Mouse (Mus musculus) embryonic facial prominence, embryonic 14.5 days (tissue): ENCODE data around the gene Tle4. TPM values are rescaled to one million over a fixed set of nuclear protein-coding genes. Genes with fewer than 3 reads are reported as not detected.

Experiments
- ATAC-seq: fragments of 200-750 bp; cut with Nextera tagmentation; 2 replicates; pipeline ENCODE4 v1.8.0; 2017; ENCODE audit warnings: low read depth, moderate number of reproducible peaks, moderate TSS enrichment
- DNase-seq: peaks from one replicate; pipeline ENCODE4 v3.0.0-alpha.2; 2015; ENCODE audit warnings: low spot score
- H3K27ac ChIP-seq: fragments of 300-500 bp; sonication (generic); replicated peaks from 2 replicates; pipeline ENCODE4 v1.5.1; 2014; ENCODE audit warnings: low read depth, mild to moderate bottlenecking, low read length, moderate library complexity
- H3K27me3 ChIP-seq: fragments of 300-500 bp; sonication (generic); replicated peaks from 2 replicates; pipeline ENCODE4 v1.6.1; 2014; ENCODE audit warnings: low read length; ENCODE audit not compliant: control insufficient read depth, insufficient read depth
- H3K36me3 ChIP-seq: fragments of 300-500 bp; sonication (generic); 2 replicates; pipeline ENCODE4 v1.6.1; 2014; ENCODE audit warnings: low read length, mixed read lengths; ENCODE audit not compliant: control insufficient read depth, insufficient read depth
- H3K4me1 ChIP-seq: fragments of 300-500 bp; sonication (generic); 2 replicates; pipeline ENCODE4 v1.6.1; 2014; ENCODE audit warnings: antibody characterized with exemption, low read length; ENCODE audit not compliant: control insufficient read depth, insufficient read depth
- H3K4me2 ChIP-seq: fragments of 300-500 bp; sonication (generic); 2 replicates; pipeline ENCODE4 v1.6.1; 2014; ENCODE audit warnings: low read depth, mild to moderate bottlenecking, low read length, moderate library complexity, mixed read lengths
- H3K4me3 ChIP-seq: fragments of 300-500 bp; sonication (generic); 2 replicates; pipeline ENCODE4 v1.5.1; 2014; ENCODE audit warnings: low read depth, mild to moderate bottlenecking, low read length
- H3K9ac ChIP-seq: fragments of 300-500 bp; sonication (generic); 2 replicates; pipeline ENCODE4 v1.6.1; 2014; ENCODE audit warnings: low read depth, mild to moderate bottlenecking, low read length, moderate library complexity, mixed read lengths
- H3K9me3 ChIP-seq: fragments of 300-500 bp; sonication (generic); 2 replicates; pipeline ENCODE4 v1.6.1; 2016; ENCODE audit warnings: low read length; ENCODE audit not compliant: control insufficient read depth
- WGBS: fragments of 180-500 bp; shearing (Covaris S2); extraction: QIAGEN DNeasy Blood & Tissue Kit; methylation state at CpG from one replicate; pipeline ENCODE4 v1.1.7; 2014; 5-methylcytosine and 5-hydroxymethylcytosine counted together
- polyA plus RNA-seq: library from polyadenylated mRNA; unstranded; fragments of >200 nt; fragmentation: Nextera tagmentation; extraction: Ambion mirVana; gene quantifications from 2 replicates; pipeline ENCODE4 v1.2.1, GENCODE M21; 2014

Tle4 gene
- polyA plus RNA-seq, 1 experiment from 2014 or later: 14.3 TPM

DNA sequence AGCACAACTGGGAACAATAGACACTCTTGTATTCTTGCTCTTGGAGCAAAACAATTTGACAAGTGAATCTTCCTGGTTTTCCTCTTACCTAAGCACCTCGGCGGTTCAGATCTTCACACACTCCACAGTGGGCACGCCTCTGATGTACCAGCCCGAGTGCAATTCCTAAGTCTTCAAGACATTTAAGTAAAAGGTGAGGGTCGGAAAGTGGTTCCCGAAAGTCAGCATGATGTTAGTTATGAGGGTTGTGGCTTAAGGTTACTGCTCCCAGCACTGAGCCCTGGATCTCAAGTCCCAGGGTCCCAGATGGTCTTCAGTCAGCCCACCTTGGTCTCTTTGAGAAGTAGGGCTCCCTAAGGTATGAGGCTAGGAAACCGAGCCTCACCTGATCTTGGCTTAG, 165.4 kb downstream of the Tle4 start:
- H3K27me3 ChIP-seq: no peaks in the 10 kb centered on the region
- DNase-seq: no peak
- H3K4me2 ChIP-seq: no peak overlapping the region
- 87% methylated on average over 7 of the region's 7 CpGs for WGBS
- H3K9ac ChIP-seq: no peak overlapping the region
- H3K4me1 ChIP-seq: 0 out of 2 replicates have a peak, but pooled peaks cover 4% of the 10 kb centered on the region
- H3K36me3 ChIP-seq: no peaks in the 10 kb centered on the region
- H3K4me3 ChIP-seq: no peak overlapping the region
- no peak for ATAC-seq
- no peak overlapping the region for H3K27ac ChIP-seq
- no peaks in the 10 kb centered on the region for H3K9me3 ChIP-seq

DNA sequence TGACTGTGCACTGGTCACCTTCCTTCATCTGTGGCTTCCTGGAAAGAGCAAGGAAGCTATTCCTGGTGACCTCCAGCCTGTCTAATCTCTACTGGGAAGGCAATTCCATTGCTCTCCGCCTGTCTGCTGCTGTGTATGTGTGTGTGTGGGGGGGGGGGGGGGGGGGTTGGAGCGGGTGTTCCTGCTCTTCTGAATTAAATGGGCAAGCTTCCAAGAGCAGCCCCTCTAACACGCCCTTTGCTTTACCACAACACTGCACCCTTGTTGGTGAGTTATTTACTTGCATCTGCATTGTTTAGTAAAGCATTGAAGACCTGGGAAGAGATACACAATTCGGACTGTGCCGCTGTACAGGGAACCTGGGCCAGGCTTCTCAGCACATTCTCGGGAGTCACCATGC, 170.9 kb downstream of the Tle4 start:
- H3K4me1 ChIP-seq: no peaks in the 10 kb centered on the region
- WGBS: 54% methylated on average over 6 of the region's 6 CpGs
- H3K27ac ChIP-seq: no peak overlapping the region
- H3K4me3 ChIP-seq: no peak overlapping the region
- ATAC-seq (no peak), DNase-seq (no peak)
- no peak overlapping the region for H3K9ac ChIP-seq
- H3K4me2 ChIP-seq: no peak overlapping the region
- no peaks in the 10 kb centered on the region; the same call in 1 of the 2 replicates for H3K27me3 ChIP-seq
- H3K9me3 ChIP-seq: no peaks in the 10 kb centered on the region
- no peaks in the 10 kb centered on the region for H3K36me3 ChIP-seq

DNA sequence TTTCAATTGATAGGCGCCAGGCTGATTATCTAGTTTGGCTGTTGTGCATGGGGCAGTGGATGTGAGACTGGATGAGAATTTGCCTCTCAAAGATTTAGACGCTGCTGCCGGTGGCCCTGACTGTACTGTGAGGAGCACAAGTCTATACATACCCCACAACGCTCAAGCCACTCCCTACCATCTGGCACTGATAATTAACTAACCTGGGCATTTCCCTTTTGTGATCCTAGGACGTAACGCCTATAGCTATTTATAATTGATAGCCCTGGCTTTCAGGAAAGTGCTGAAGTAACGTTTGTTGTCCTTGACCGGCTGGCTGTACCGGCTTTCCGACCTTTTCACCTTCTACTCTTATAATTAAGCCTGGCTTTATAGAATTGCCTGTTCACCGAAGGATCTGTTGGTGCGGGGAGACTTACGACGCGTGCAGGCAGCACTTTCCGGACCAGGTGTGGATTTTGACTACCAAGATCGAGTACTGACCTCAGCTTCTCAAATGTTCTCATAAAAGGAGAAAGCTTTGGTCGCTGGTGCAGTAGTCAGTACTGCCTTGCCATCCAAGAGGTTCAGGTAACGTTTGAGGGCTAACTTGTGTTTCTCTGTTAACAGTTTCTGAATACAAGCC, 171.5 kb downstream of the Tle4 start:
- DNase-seq: no peak
- 46% methylated on average over 19 of the region's 19 CpGs for WGBS
- no peak for ATAC-seq
- no peak overlapping the region for H3K27ac ChIP-seq
- H3K27me3 ChIP-seq: peaks cover 3% of the 10 kb centered on the region; the same call in 1 of the 2 replicates
- H3K4me2 ChIP-seq: no peak overlapping the region
- H3K36me3 ChIP-seq: no peaks in the 10 kb centered on the region
- H3K9me3 ChIP-seq: no peaks in the 10 kb centered on the region
- H3K9ac ChIP-seq: no peak overlapping the region
- H3K4me3 ChIP-seq: no peak overlapping the region
- no peaks in the 10 kb centered on the region for H3K4me1 ChIP-seq

DNA sequence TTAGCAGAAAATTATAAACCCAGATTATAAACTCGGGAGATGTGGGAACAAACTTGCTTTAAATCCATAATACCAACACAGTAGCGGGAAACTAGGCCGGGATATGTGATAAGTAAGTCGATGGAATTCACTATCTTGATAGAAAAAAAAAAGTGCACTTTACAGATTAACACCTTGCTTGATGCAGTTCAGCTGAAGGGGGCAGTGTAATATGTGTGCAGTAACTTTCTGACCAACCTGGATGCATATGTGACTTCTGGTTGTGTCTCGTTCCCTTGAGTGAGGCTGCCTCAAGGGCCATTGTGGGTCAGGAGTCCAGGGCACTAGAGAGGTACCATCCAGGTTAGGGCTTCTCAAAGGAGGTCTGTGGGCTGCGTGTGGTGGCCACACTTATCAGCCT, 172.7 kb downstream of the Tle4 start:
- Histone ChIP-seq H3K27ac (no peak overlapping the region), H3K4me1 (no peaks in the 10 kb centered on the region), H3K4me2 (no peak overlapping the region), H3K27me3 (peaks cover 3% of the 10 kb centered on the region; the same call in 1 of the 2 replicates), H3K9ac (no peak overlapping the region), H3K36me3 (no peaks in the 10 kb centered on the region), H3K4me3 (no peak overlapping the region), H3K9me3 (no peaks in the 10 kb centered on the region)
- WGBS: 85% methylated on average over 6 of the region's 6 CpGs
- DNase-seq: no peak
- ATAC-seq: no peak

DNA sequence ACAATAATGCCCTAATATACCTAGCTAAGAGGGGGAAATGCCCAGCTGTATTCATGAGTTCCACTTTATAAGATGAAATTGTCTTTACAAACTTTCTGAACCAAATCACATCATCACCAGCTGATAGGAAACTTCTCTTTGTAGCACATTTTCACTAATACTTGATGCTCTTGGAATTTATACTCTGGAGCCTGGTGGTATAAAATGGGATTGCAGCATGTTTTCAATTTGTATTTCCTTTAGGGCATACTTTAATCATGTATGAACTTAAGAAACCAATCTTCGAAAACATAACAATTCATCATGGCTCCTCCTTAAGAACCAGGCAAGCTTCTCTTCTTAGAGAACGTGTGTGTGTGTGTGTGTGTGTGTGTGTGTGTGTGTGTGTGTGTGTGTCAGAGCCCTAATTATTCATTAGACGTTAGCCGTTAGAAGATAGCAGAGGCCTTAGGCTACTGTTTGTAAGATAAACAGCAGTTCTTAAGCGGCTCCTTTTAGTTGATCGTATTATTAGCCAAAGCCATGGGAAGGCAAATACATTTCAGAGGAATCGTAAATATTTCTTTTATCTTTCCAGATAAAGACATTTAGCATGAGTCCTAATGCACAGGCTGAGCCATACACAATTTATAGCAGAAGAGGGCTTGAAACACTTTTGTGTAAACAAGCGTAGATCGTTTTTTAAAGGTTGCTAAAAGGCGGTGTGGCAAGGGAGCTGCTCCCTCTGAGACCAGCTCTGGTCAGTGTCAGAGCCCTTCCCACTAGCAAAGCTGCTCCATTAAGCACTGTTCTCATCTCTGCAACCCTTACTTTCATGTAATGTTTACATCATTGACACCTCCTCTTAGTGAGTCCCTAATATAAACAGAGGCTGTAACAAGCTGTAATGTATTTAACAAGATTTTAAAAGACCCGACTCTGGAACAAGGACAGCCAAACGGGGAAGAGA, 173.6 kb downstream of the Tle4 start:
- Histone ChIP-seq H3K4me2 (no peak overlapping the region), H3K36me3 (no peaks in the 10 kb centered on the region), H3K9me3 (no peaks in the 10 kb centered on the region), H3K4me1 (no peaks in the 10 kb centered on the region), H3K9ac (no peak overlapping the region), H3K27me3 (peaks cover 3% of the 10 kb centered on the region; the same call in 1 of the 2 replicates), H3K27ac (no peak overlapping the region), H3K4me3 (no peak overlapping the region)
- ATAC-seq (no peak), DNase-seq (no peak)
- 50% methylated on average over 12 of the region's 12 CpGs for WGBS

DNA sequence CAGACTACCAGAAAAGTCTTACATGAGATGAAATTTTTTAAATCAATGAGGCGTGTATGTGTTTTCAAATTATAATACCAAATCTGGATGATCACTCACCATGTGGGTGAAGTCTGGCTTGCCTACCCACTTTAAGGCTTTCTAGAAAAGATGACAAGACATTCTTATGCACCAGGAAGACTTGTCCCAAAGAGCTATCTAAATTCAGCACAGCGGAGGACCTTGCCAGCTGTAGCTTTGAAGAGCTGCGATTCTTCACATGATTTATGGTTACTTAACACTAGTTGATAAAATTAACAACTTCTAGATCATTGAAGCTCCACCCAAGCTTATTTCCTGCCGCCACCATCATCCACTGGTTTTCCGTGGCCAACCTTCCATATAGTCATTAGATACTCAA, 176.2 kb downstream of the Tle4 start:
- WGBS: 94% methylated on average over 5 of the region's 5 CpGs
- peaks cover 3% of the 10 kb centered on the region; the same call in 1 of the 2 replicates for H3K27me3 ChIP-seq
- ATAC-seq (no peak), DNase-seq (no peak)
- no peaks in the 10 kb centered on the region for H3K9me3 ChIP-seq
- no peak overlapping the region for H3K4me3 ChIP-seq
- H3K4me1 ChIP-seq: peaks cover 2% of the 10 kb centered on the region
- no peak overlapping the region for H3K9ac ChIP-seq
- no peak overlapping the region for H3K4me2 ChIP-seq
- H3K27ac ChIP-seq: no peak overlapping the region
- no peaks in the 10 kb centered on the region for H3K36me3 ChIP-seq

DNA sequence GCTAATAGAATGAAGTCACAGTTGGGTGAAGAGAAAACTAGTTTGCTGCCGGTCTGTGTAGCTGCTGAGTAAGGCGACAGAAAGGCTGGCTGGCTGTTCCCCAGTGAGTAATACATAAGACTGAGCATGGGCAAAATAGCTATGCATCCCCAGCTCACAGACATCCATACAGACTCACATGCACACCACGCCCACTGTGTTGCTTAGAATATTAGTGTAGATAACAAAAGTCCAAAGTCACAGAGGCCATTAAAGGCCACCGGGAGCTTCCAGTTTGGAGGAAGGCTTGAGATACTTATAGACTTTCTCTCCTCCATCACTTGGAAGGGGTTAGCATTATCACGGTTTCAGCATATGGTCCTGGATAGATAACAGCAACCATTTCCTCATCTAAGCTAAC, 178.0 kb downstream of the Tle4 start:
- Histone ChIP-seq H3K4me2 (no peak overlapping the region), H3K36me3 (no peaks in the 10 kb centered on the region), H3K4me1 (peaks cover 8% of the 10 kb centered on the region), H3K27me3 (peaks cover 3% of the 10 kb centered on the region; the same call in 1 of the 2 replicates), H3K4me3 (no peak overlapping the region), H3K9ac (no peak overlapping the region), H3K27ac (no peak overlapping the region), H3K9me3 (no peaks in the 10 kb centered on the region)
- DNase-seq (no peak), ATAC-seq (no peak)
- 84% methylated on average over 5 of the region's 5 CpGs for WGBS

DNA sequence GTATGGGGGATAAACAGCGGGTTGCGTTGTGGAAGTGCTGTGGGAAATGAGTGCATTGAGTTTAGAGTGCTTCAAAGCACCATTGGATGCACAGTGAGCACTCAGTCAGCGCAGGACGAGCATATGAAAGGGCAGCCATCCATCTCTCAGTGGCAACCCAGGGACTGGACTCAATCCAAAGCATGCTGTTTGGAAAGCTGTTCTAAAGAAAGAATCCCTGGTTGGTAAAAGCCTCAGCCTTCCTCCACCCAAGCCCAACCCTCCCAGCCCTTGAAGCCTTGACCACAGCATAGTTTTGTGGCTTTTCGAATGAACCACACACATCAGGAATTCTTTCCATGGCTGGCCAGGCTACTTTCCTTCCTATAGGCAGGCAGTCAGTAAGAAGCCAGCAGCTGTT, 181.0 kb downstream of the Tle4 start:
- no peaks in the 10 kb centered on the region for H3K9me3 ChIP-seq
- peaks cover 3% of the 10 kb centered on the region; the same call in 1 of the 2 replicates for H3K27me3 ChIP-seq
- no peak overlapping the region for H3K4me2 ChIP-seq
- H3K9ac ChIP-seq: no peak overlapping the region
- 58% methylated on average over 5 of the region's 5 CpGs for WGBS
- no peak overlapping the region for H3K4me3 ChIP-seq
- no peak overlapping the region for H3K27ac ChIP-seq
- DNase-seq: peak; percentile 88
- ATAC-seq: peak; percentile 53
- no peaks in the 10 kb centered on the region for H3K36me3 ChIP-seq
- H3K4me1 ChIP-seq: peaks cover 8% of the 10 kb centered on the region
